Mouse (Mus musculus): Measurements from ENCODE around the gene Mal. TPM values are rescaled to one million over a fixed set of nuclear protein-coding genes. Genes with fewer than 3 reads are reported as not detected.

Mal gene
- polyA plus RNA-seq, 1 experiment from 2014 or later = 0.81 TPM

- H3K27ac ChIP-seq (ENCODE audit: low read depth) = no peak overlapping the region
- H3K9ac ChIP-seq (ENCODE audit: low read length) = no peak overlapping the region
- no peak overlapping the region for H3K4me2 ChIP-seq (ENCODE audit: low read length)
- H3K9me3 ChIP-seq (ENCODE audit: control insufficient read depth, low read length) = no peaks in the 10 kb centered on the region
- 55% methylated on average over 3 of the region's 3 CpGs for WGBS
- no peak for DNase-seq (ENCODE audit: low spot score)
- no peak overlapping the region for H3K4me3 ChIP-seq (ENCODE audit: low read depth, low read length)
- peaks cover 7% of the 10 kb centered on the region; the same call in 1 of the 2 replicates for H3K4me1 ChIP-seq (replicated peaks; ENCODE audit: control insufficient read depth, insufficient read depth, low read length)
- no peak for ATAC-seq (replicated peaks; ENCODE audit: low FRiP score, low TSS enrichment, low read depth)
- no peaks in the 10 kb centered on the region for H3K36me3 ChIP-seq (ENCODE audit: control insufficient read depth, insufficient read depth, low read length)
- peaks cover 56% of the 10 kb centered on the region for H3K27me3 ChIP-seq (replicated peaks; ENCODE audit: control insufficient read depth, insufficient read depth, low read length)
Measured at GRCm38 (mm10) chr2:127654786-127655185, 1.7 kb downstream of the Mal start.

GRCm38 (mm10) chr2:127652805-127653204 lies 3.7 kb downstream of the Mal start:
- H3K9me3 ChIP-seq (ENCODE audit: control insufficient read depth, low read length) = no peaks in the 10 kb centered on the region
- H3K27me3 ChIP-seq (replicated peaks; ENCODE audit: control insufficient read depth, insufficient read depth, low read length) = peaks cover 52% of the 10 kb centered on the region
- no peak overlapping the region for H3K4me3 ChIP-seq (ENCODE audit: low read depth, low read length)
- DNase-seq (ENCODE audit: low spot score) (no peak), ATAC-seq (replicated peaks; ENCODE audit: low FRiP score, low TSS enrichment, low read depth) (no peak)
- no peak overlapping the region for H3K27ac ChIP-seq (ENCODE audit: low read depth)
- 82% methylated on average over 2 of the region's 2 CpGs for WGBS
- no peak overlapping the region for H3K9ac ChIP-seq (ENCODE audit: low read length)
- no peak overlapping the region for H3K4me2 ChIP-seq (ENCODE audit: low read length)
- no peaks in the 10 kb centered on the region for H3K36me3 ChIP-seq (ENCODE audit: control insufficient read depth, insufficient read depth, low read length)
- peaks cover 7% of the 10 kb centered on the region; the same call in 1 of the 2 replicates for H3K4me1 ChIP-seq (replicated peaks; ENCODE audit: control insufficient read depth, insufficient read depth, low read length)

- Histone ChIP-seq H3K4me1 (replicated peaks; ENCODE audit: control insufficient read depth, insufficient read depth, low read length) (peaks cover 7% of the 10 kb centered on the region; the same call in 1 of the 2 replicates), H3K27me3 (replicated peaks; ENCODE audit: control insufficient read depth, insufficient read depth, low read length) (peaks cover 47% of the 10 kb centered on the region), H3K4me2 (ENCODE audit: low read length) (no peak overlapping the region), H3K27ac (ENCODE audit: low read depth) (no peak overlapping the region), H3K9me3 (ENCODE audit: control insufficient read depth, low read length) (no peaks in the 10 kb centered on the region), H3K36me3 (ENCODE audit: control insufficient read depth, insufficient read depth, low read length) (no peaks in the 10 kb centered on the region), H3K9ac (ENCODE audit: low read length) (no peak overlapping the region), H3K4me3 (ENCODE audit: low read depth, low read length) (no peak overlapping the region)
- ATAC-seq (replicated peaks; ENCODE audit: low FRiP score, low TSS enrichment, low read depth) (no peak), DNase-seq (ENCODE audit: low spot score) (no peak)
Measured at GRCm38 (mm10) chr2:127652335-127652734, 4.2 kb downstream of the Mal start.

GRCm38 (mm10) chr2:127651601-127652000 lies 4.9 kb downstream of the Mal start:
- Histone ChIP-seq H3K9me3 (ENCODE audit: control insufficient read depth, low read length) (no peaks in the 10 kb centered on the region), H3K36me3 (ENCODE audit: control insufficient read depth, insufficient read depth, low read length) (no peaks in the 10 kb centered on the region), H3K4me3 (ENCODE audit: low read depth, low read length) (no peak overlapping the region), H3K4me1 (replicated peaks; ENCODE audit: control insufficient read depth, insufficient read depth, low read length) (peaks cover 7% of the 10 kb centered on the region; the same call in 1 of the 2 replicates), H3K27me3 (replicated peaks; ENCODE audit: control insufficient read depth, insufficient read depth, low read length) (peaks cover 40% of the 10 kb centered on the region), H3K9ac (ENCODE audit: low read length) (no peak overlapping the region), H3K27ac (ENCODE audit: low read depth) (no peak overlapping the region), H3K4me2 (ENCODE audit: low read length) (no peak overlapping the region)
- ATAC-seq (replicated peaks; ENCODE audit: low FRiP score, low TSS enrichment, low read depth) (no peak), DNase-seq (ENCODE audit: low spot score) (no peak)
- WGBS = 70% methylated on average over 5 of the region's 5 CpGs

- H3K36me3 ChIP-seq (ENCODE audit: control insufficient read depth, insufficient read depth, low read length) = no peaks in the 10 kb centered on the region
- WGBS = 65% methylated on average over 5 of the region's 5 CpGs
- H3K9me3 ChIP-seq (ENCODE audit: control insufficient read depth, low read length) = no peaks in the 10 kb centered on the region
- no peak overlapping the region for H3K4me2 ChIP-seq (ENCODE audit: low read length)
- peaks cover 23% of the 10 kb centered on the region for H3K27me3 ChIP-seq (replicated peaks; ENCODE audit: control insufficient read depth, insufficient read depth, low read length)
- no peaks in the 10 kb centered on the region for H3K4me1 ChIP-seq (replicated peaks; ENCODE audit: control insufficient read depth, insufficient read depth, low read length)
- H3K9ac ChIP-seq (ENCODE audit: low read length) = no peak overlapping the region
- ATAC-seq (replicated peaks; ENCODE audit: low FRiP score, low TSS enrichment, low read depth) (no peak), DNase-seq (ENCODE audit: low spot score) (no peak)
- no peak overlapping the region for H3K27ac ChIP-seq (ENCODE audit: low read depth)
- no peak overlapping the region for H3K4me3 ChIP-seq (ENCODE audit: low read depth, low read length)
Measured at GRCm38 (mm10) chr2:127649921-127650320, 6.6 kb downstream of the Mal start.

- Histone ChIP-seq H3K36me3 (ENCODE audit: control insufficient read depth, insufficient read depth, low read length) (no peaks in the 10 kb centered on the region), H3K27me3 (replicated peaks; ENCODE audit: control insufficient read depth, insufficient read depth, low read length) (peaks cover 5% of the 10 kb centered on the region), H3K9ac (ENCODE audit: low read length) (no peak overlapping the region), H3K4me1 (replicated peaks; ENCODE audit: control insufficient read depth, insufficient read depth, low read length) (no peaks in the 10 kb centered on the region), H3K4me3 (ENCODE audit: low read depth, low read length) (no peak overlapping the region), H3K9me3 (ENCODE audit: control insufficient read depth, low read length) (no peaks in the 10 kb centered on the region), H3K27ac (ENCODE audit: low read depth) (no peak overlapping the region), H3K4me2 (ENCODE audit: low read length) (no peak overlapping the region)
- ATAC-seq (replicated peaks; ENCODE audit: low FRiP score, low TSS enrichment, low read depth) (no peak), DNase-seq (ENCODE audit: low spot score) (no peak)
- WGBS = 93% methylated on average over 6 of the region's 6 CpGs
Measured at GRCm38 (mm10) chr2:127648145-127648544, 8.3 kb downstream of the Mal start.

GRCm38 (mm10) chr2:127646875-127647274 lies 9.6 kb downstream of the Mal start:
- DNase-seq (ENCODE audit: low spot score) = no peak
- Histone ChIP-seq H3K4me1 (replicated peaks; ENCODE audit: control insufficient read depth, insufficient read depth, low read length) (no peaks in the 10 kb centered on the region), H3K36me3 (ENCODE audit: control insufficient read depth, insufficient read depth, low read length) (no peaks in the 10 kb centered on the region), H3K27ac (ENCODE audit: low read depth) (no peak overlapping the region), H3K9me3 (ENCODE audit: control insufficient read depth, low read length) (no peaks in the 10 kb centered on the region), H3K4me3 (ENCODE audit: low read depth, low read length) (no peak overlapping the region), H3K9ac (ENCODE audit: low read length) (no peak overlapping the region), H3K4me2 (ENCODE audit: low read length) (no peak overlapping the region), H3K27me3 (replicated peaks; ENCODE audit: control insufficient read depth, insufficient read depth, low read length) (no peaks in the 10 kb centered on the region)
- ATAC-seq (replicated peaks; ENCODE audit: low FRiP score, low TSS enrichment, low read depth) = no peak
- WGBS = 69% methylated on average over 5 of the region's 5 CpGs

- no peak overlapping the region for H3K4me3 ChIP-seq (ENCODE audit: low read depth, low read length)
- H3K9me3 ChIP-seq (ENCODE audit: control insufficient read depth, low read length) = no peaks in the 10 kb centered on the region
- H3K36me3 ChIP-seq (ENCODE audit: control insufficient read depth, insufficient read depth, low read length) = no peaks in the 10 kb centered on the region
- ATAC-seq (replicated peaks; ENCODE audit: low FRiP score, low TSS enrichment, low read depth) (no peak), DNase-seq (ENCODE audit: low spot score) (no peak)
- H3K27ac ChIP-seq (ENCODE audit: low read depth) = no peak overlapping the region
- H3K27me3 ChIP-seq (replicated peaks; ENCODE audit: control insufficient read depth, insufficient read depth, low read length) = no peaks in the 10 kb centered on the region
- H3K4me1 ChIP-seq (replicated peaks; ENCODE audit: control insufficient read depth, insufficient read depth, low read length) = no peaks in the 10 kb centered on the region
- no peak overlapping the region for H3K4me2 ChIP-seq (ENCODE audit: low read length)
- no peak overlapping the region for H3K9ac ChIP-seq (ENCODE audit: low read length)
- 50% methylated on average over 19 of the region's 19 CpGs for WGBS
Measured at GRCm38 (mm10) chr2:127643728-127644704, 12.5 kb downstream of the Mal start.

GRCm38 (mm10) chr2:127638973-127639372 lies 17.5 kb downstream of the Mal start:
- DNase-seq (ENCODE audit: low spot score) = no peak
- Histone ChIP-seq H3K27ac (ENCODE audit: low read depth) (no peak overlapping the region), H3K9ac (ENCODE audit: low read length) (no peak overlapping the region), H3K4me3 (ENCODE audit: low read depth, low read length) (no peak overlapping the region), H3K36me3 (ENCODE audit: control insufficient read depth, insufficient read depth, low read length) (no peaks in the 10 kb centered on the region), H3K9me3 (ENCODE audit: control insufficient read depth, low read length) (no peaks in the 10 kb centered on the region), H3K4me1 (replicated peaks; ENCODE audit: control insufficient read depth, insufficient read depth, low read length) (no peaks in the 10 kb centered on the region), H3K4me2 (ENCODE audit: low read length) (no peak overlapping the region), H3K27me3 (replicated peaks; ENCODE audit: control insufficient read depth, insufficient read depth, low read length) (no peaks in the 10 kb centered on the region)
- 75% methylated on average over 9 of the region's 9 CpGs for WGBS
- no peak for ATAC-seq (replicated peaks; ENCODE audit: low FRiP score, low TSS enrichment, low read depth)
